Mouse (Mus musculus) 416B (cell line): ENCODE measurements around the gene Meis3.

Experiments
- DNase-seq: peaks from one replicate; pipeline ENCODE4 v3.0.0; 2011; ENCODE audit warnings: low read depth

The Meis3 gene

GRCm38 (mm10) chr7:16213196-16213595 is 38.3 kb downstream of the Meis3 start:
- no peak for DNase-seq

GRCm38 (mm10) chr7:16213986-16214385 is 39.1 kb downstream of the Meis3 start:
- DNase-seq, result no peak

- peak; percentile 98 for DNase-seq
Measured at GRCm38 (mm10) chr7:16221582-16222272, 46.8 kb downstream of the Meis3 start, which contains the start of gene Dhx34. Gene Dhx34, minus strand, starts transcription at chr7:16222037.

GRCm38 (mm10) chr7:16229869-16230268 is 55.0 kb downstream of the Meis3 start:
- no peak for DNase-seq
